Comparison of ENCODE assay signal across 20 mouse cellular contexts in genomic region chr3:27269151-27269550, GRCm38 (mm10). TPM values are rescaled to one million over a fixed set of nuclear protein-coding genes. Genes with fewer than 3 reads are reported as not detected.
DNase-seq lines count a peak whose midpoint lies in the region; ATAC-seq and TF ChIP-seq lines count a peak whose summit lies in the region.
"Had no signal": no experiment of that assay in that cellular context is flagged by ENCODE, and none has a peak within 500 bp of the region (broad histone marks: within the 10 kb centered on the region; RNA-seq: fewer than 3 reads in every experiment).

No protein-coding gene starts in this region.

- no peaks in the 10 kb centered on the region for H3K9me3 ChIP-seq in heart, embryonic 13.5 days
- H3K9me3 ChIP-seq in kidney, postnatal 0 days (replicated peaks; ENCODE audit: low read length) = no peaks in the 10 kb centered on the region
- no peaks in the 10 kb centered on the region for H3K9me3 ChIP-seq in lung, postnatal 0 days (ENCODE audit: low read length)
- H3K9me3 ChIP-seq: embryonic facial prominence, embryonic 10.5 days; forebrain, embryonic 13.5 days; hindbrain, embryonic 15.5 days had no signal

- DNase-seq in heart, adult 8-10 months (ENCODE audit: low spot score) = no peak
- no peak for DNase-seq in kidney, postnatal 0 days (ENCODE audit: low spot score)
- DNase-seq in kidney, postnatal 10 days = no peak
- DNase-seq in lung, postnatal 0 days (ENCODE audit: low spot score) = peak; percentile 62
- no peak for DNase-seq in lung, postnatal 4 days
- no peak for DNase-seq in left cerebral cortex, postnatal 10 days (ENCODE audit: extremely low spot score in 1 of 2, low spot score in 2 of 2)
- DNase-seq: adrenal gland, postnatal 14 days; cerebellum, adult 18-20 months; cerebellum, postnatal 10 days; forebrain, postnatal 0 days; gastrocnemius, postnatal 14 days; heart, postnatal 36 days had no signal

- no peak overlapping the region for H3K9ac ChIP-seq in heart, embryonic 13.5 days
- no peak overlapping the region for H3K9ac ChIP-seq in kidney, postnatal 0 days (ENCODE audit: low read depth, low read length)
- no peak overlapping the region for H3K9ac ChIP-seq in lung, postnatal 0 days (replicated peaks; ENCODE audit: low read depth)
- H3K9ac ChIP-seq: forebrain, embryonic 13.5 days; forebrain, postnatal 0 days; hindbrain, embryonic 15.5 days had no signal

- H3K4me3 ChIP-seq in heart, embryonic 13.5 days = no peak overlapping the region
- H3K4me3 ChIP-seq in kidney, postnatal 0 days (replicated peaks; ENCODE audit: low read depth, low read length) = no peak overlapping the region
- no peak overlapping the region for H3K4me3 ChIP-seq in lung, postnatal 0 days (ENCODE audit: low read depth, low read length)
- H3K4me3 ChIP-seq: embryonic facial prominence, embryonic 10.5 days; forebrain, embryonic 13.5 days; hindbrain, embryonic 15.5 days had no signal

- WGBS in heart, embryonic 13.5 days = 58% methylated on average over 4 of the region's 4 CpGs
- WGBS in kidney, postnatal 0 days = 47% methylated on average over 4 of the region's 4 CpGs
- 33% methylated on average over 4 of the region's 4 CpGs for WGBS in lung, postnatal 0 days

- no peak for ATAC-seq in heart, embryonic 13.5 days (ENCODE audit: extremely low read depth, insufficient number of reproducible peaks, low FRiP score, low TSS enrichment)
- no peak for ATAC-seq in kidney, postnatal 0 days (replicated peaks; ENCODE audit: low FRiP score, low read depth)
- peak; percentile 33; the same call in 1 of the 2 replicates for ATAC-seq in lung, postnatal 0 days
- ATAC-seq: forebrain, embryonic 13.5 days; forebrain, postnatal 0 days; Patski had no signal

- peak; percentile 80; the same call in 1 of the 2 replicates for TF ChIP-seq EP300 in lung, postnatal 0 days (IDR thresholded peaks at IDR 0.05)

- H3K4me1 ChIP-seq in heart, embryonic 13.5 days = peaks cover 6% of the 10 kb centered on the region; the same call in 1 of the 2 replicates
- H3K4me1 ChIP-seq in kidney, postnatal 0 days (replicated peaks; ENCODE audit: insufficient read depth, low read length) = peaks cover 18% of the 10 kb centered on the region; the same call in 1 of the 2 replicates
- peaks cover 11% of the 10 kb centered on the region; the same call in 1 of the 2 replicates for H3K4me1 ChIP-seq in lung, postnatal 0 days (ENCODE audit: insufficient read depth, low read depth, low read length)
- H3K4me1 ChIP-seq: forebrain, embryonic 13.5 days; hindbrain, embryonic 15.5 days had no signal

- intact Hi-C loops in left cerebral cortex, postnatal 10 days (cut with DNase I) = no loop called here

- H3K36me3 ChIP-seq in heart, embryonic 13.5 days = no peaks in the 10 kb centered on the region
- H3K36me3 ChIP-seq in kidney, postnatal 0 days (ENCODE audit: insufficient read depth, low read length) = no peaks in the 10 kb centered on the region
- H3K36me3 ChIP-seq in lung, postnatal 0 days (ENCODE audit: insufficient read depth, low read length) = no peaks in the 10 kb centered on the region
- H3K36me3 ChIP-seq: embryonic facial prominence, embryonic 10.5 days; hindbrain, embryonic 15.5 days had no signal

- 0 out of 2 replicates have a peak overlapping the region, but pooled peaks have one; percentile 32 for H3K27ac ChIP-seq in heart, embryonic 13.5 days (replicated peaks)
- H3K27ac ChIP-seq in kidney, postnatal 0 days = peak overlapping the region; percentile 70; the same call in 1 of the 2 replicates
- H3K27ac ChIP-seq in lung, postnatal 0 days (ENCODE audit: low read length) = no peak overlapping the region
- H3K27ac ChIP-seq: embryonic facial prominence, embryonic 10.5 days; forebrain, embryonic 13.5 days had no signal

- no peak overlapping the region for H3K4me2 ChIP-seq in heart, embryonic 13.5 days
- H3K4me2 ChIP-seq in kidney, postnatal 0 days (ENCODE audit: low read length) = no peak overlapping the region
- H3K4me2 ChIP-seq in lung, postnatal 0 days (replicated peaks; ENCODE audit: low read depth, low read length) = no peak overlapping the region
- H3K4me2 ChIP-seq: forebrain, embryonic 13.5 days; heart, embryonic 11.5 days; hindbrain, embryonic 15.5 days had no signal

- no peak for TF ChIP-seq CTCF in kidney, postnatal 0 days (IDR thresholded peaks at IDR 0.05; ENCODE audit: low read depth)
- no peak for TF ChIP-seq CTCF in lung, postnatal 0 days (IDR thresholded peaks at IDR 0.05)

- no peaks in the 10 kb centered on the region for H3K27me3 ChIP-seq in heart, embryonic 13.5 days (replicated peaks)
- no peaks in the 10 kb centered on the region for H3K27me3 ChIP-seq in kidney, postnatal 0 days (ENCODE audit: insufficient read depth, low read length)
- no peaks in the 10 kb centered on the region for H3K27me3 ChIP-seq in lung, postnatal 0 days (replicated peaks; ENCODE audit: insufficient read depth, low read length)
- H3K27me3 ChIP-seq: CH12.LX; forebrain, embryonic 13.5 days; hindbrain, embryonic 15.5 days; Patski had no signal

RNA-seq across cellular contexts. Expression of gene Tnfsf10, which starts 47.7 kb away (rescaled TPM):
- polyA plus RNA-seq in heart, embryonic 13.5 days (2015; fragmentation: Nextera tagmentation; extraction: Ambion mirVana) = 0.11 and 0.31 TPM in 2 replicates
- total RNA-seq in heart, adult 8-10 months (2022) = 1 to 10 TPM; 7.8 to 9.9 (median 9.6) TPM
- 3.8 and 4.1 TPM in 2 replicates for polyA plus RNA-seq in kidney, postnatal 0 days (2015; fragmentation: Nextera tagmentation; extraction: Ambion mirVana)
- 8.1 and 10.5 TPM in 2 replicates for polyA plus RNA-seq in lung, postnatal 0 days (2015; fragmentation: Nextera tagmentation; extraction: Ambion mirVana)
- 1 to 10 TPM in 1 of 2 experiments, under 1 TPM in 1; 0.94 to 1.6 TPM for total RNA-seq in left cerebral cortex, postnatal 10 days (2021)
- polyA plus RNA-seq: embryonic facial prominence, embryonic 10.5 days; heart, embryonic 11.5 days; hindbrain, embryonic 11.5 days had no signal
